ENCODE assay signal across 21 mouse cellular contexts in the genomic region with DNA sequence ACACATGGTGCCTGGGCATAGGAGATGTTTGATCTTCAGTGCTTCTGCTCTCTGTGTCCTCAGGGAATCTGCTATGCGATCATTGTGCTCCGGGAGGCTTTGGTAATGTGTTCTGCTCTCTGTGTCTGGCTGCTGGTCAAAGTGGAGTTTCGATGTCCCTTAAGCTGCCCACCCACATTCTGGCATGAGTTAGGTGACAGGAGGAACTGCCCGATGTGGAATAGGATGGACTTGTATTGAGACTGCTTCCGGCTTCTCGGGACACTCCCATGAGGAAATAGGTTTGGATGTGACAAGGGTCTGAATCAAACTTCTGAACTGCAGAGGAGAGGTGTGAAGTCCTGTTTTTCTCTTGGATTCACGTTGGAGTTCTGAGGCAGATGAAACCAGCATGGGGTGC. TPM values are rescaled to one million over a fixed set of nuclear protein-coding genes. Genes with fewer than 3 reads are reported as not detected.
DNase-seq lines count a peak whose midpoint lies in the region; ATAC-seq and TF ChIP-seq lines count a peak whose summit lies in the region.
"Had no signal": no experiment of that assay in that cellular context is flagged by ENCODE, and none has a peak within 500 bp of the region (broad histone marks: within the 10 kb centered on the region; RNA-seq: fewer than 3 reads in every experiment).

No protein-coding gene starts in this region.

- H3K9me3 ChIP-seq in lung, postnatal 0 days (ENCODE audit: low read length), result no peaks in the 10 kb centered on the region
- H3K9me3 ChIP-seq: embryonic facial prominence, embryonic 12.5 days; forebrain, embryonic 12.5 days; hindbrain, embryonic 12.5 days had no signal

- peak; percentile 24; the same call in 1 of the 2 replicates for TF ChIP-seq POLR2A in heart, adult 2 months (IDR thresholded peaks at IDR 0.05; ENCODE audit: insufficient read depth, low read depth, low read length)
- no peak for TF ChIP-seq POLR2A in lung, adult 2 months (IDR thresholded peaks at IDR 0.05; ENCODE audit: borderline replicate concordance, extremely low read depth, low read depth, low read length)
- TF ChIP-seq POLR2A in small intestine, adult 2 months (IDR thresholded peaks at IDR 0.05; ENCODE audit: low read depth, low read length), result no peak

- H3K4me1 ChIP-seq in heart, adult 2 months (ENCODE audit: control insufficient read depth, insufficient read depth, low read length), result peaks cover 10% of the 10 kb centered on the region
- H3K4me1 ChIP-seq in lung, postnatal 0 days (ENCODE audit: insufficient read depth, low read depth, low read length), result peaks cover 1% of the 10 kb centered on the region; the same call in 1 of the 2 replicates
- peaks cover 9% of the 10 kb centered on the region for H3K4me1 ChIP-seq in lung, adult 2 months (ENCODE audit: control insufficient read depth, insufficient read depth, low read length)
- peaks cover 36% of the 10 kb centered on the region for H3K4me1 ChIP-seq in small intestine, adult 2 months (ENCODE audit: control insufficient read depth, insufficient read depth, insufficient read length, low read length)
- H3K4me1 ChIP-seq: hindbrain, embryonic 12.5 days had no signal

- H3K4me3 ChIP-seq in heart, adult 2 months, result no peak overlapping the region
- H3K4me3 ChIP-seq in lung, postnatal 0 days (ENCODE audit: low read depth, low read length), result no peak overlapping the region
- H3K4me3 ChIP-seq in lung, adult 2 months (replicated peaks; ENCODE audit: extremely low read depth, low read depth, low read length), result no peak overlapping the region
- no peak overlapping the region for H3K4me3 ChIP-seq in small intestine, adult 2 months (ENCODE audit: low read depth, low read length)
- H3K4me3 ChIP-seq: embryonic facial prominence, embryonic 12.5 days; forebrain, embryonic 12.5 days; hindbrain, embryonic 12.5 days had no signal

- no peaks in the 10 kb centered on the region for H3K27me3 ChIP-seq in heart, adult 2 months (ENCODE audit: control insufficient read depth, insufficient read depth, low read length)
- H3K27me3 ChIP-seq in lung, postnatal 0 days (replicated peaks; ENCODE audit: insufficient read depth, low read length), result no peaks in the 10 kb centered on the region
- no peaks in the 10 kb centered on the region for H3K27me3 ChIP-seq in small intestine, adult 2 months (ENCODE audit: control insufficient read depth, insufficient read depth, low read length)
- H3K27me3 ChIP-seq: embryonic facial prominence, embryonic 12.5 days; forebrain, embryonic 12.5 days; hindbrain, embryonic 12.5 days had no signal

- H3K27ac ChIP-seq in heart, adult 2 months, result peak overlapping the region; percentile 61
- no peak overlapping the region for H3K27ac ChIP-seq in lung, postnatal 0 days (ENCODE audit: low read length)
- H3K27ac ChIP-seq in small intestine, adult 2 months (ENCODE audit: insufficient read depth, low read depth, low read length), result peak overlapping the region; percentile 46; the same call in 1 of the 2 replicates
- H3K27ac ChIP-seq: embryonic facial prominence, embryonic 12.5 days; forebrain, embryonic 12.5 days; hindbrain, embryonic 12.5 days had no signal

- intact Hi-C loops in heart, adult 2 months (cut with DNase I), result loop anchor here (2.0 kb wide), 1 partner anchor 14 kb away; no protein-coding TSS in a partner anchor
- intact Hi-C loops in heart, postnatal 25 days (cut with DNase I), result no loop called here

- no peak overlapping the region for H3K4me2 ChIP-seq in lung, postnatal 0 days (replicated peaks; ENCODE audit: low read depth, low read length)
- H3K4me2 ChIP-seq: embryonic facial prominence, embryonic 12.5 days; forebrain, embryonic 12.5 days; hindbrain, embryonic 12.5 days had no signal

- 38% methylated on average over 7 of the region's 7 CpGs for WGBS in heart, adult 2 months
- WGBS in lung, postnatal 0 days, result 37% methylated on average over 7 of the region's 7 CpGs
- 28% methylated on average over 7 of the region's 7 CpGs for WGBS in lung, adult 2 months
- WGBS in small intestine, adult 2 months, result 17% methylated on average over 7 of the region's 7 CpGs

- 0 out of 2 replicates have a peak, but pooled peaks have one; percentile 36 for TF ChIP-seq EP300 in heart, adult 2 months (IDR thresholded peaks at IDR 0.05; ENCODE audit: insufficient read depth, low read depth, low read length)
- peak; percentile 23; the same call in 1 of the 2 replicates for TF ChIP-seq EP300 in lung, postnatal 0 days (IDR thresholded peaks at IDR 0.05)

- no peak overlapping the region for H3K9ac ChIP-seq in heart, adult 2 months (ENCODE audit: low read depth, low read length)
- no peak overlapping the region for H3K9ac ChIP-seq in lung, postnatal 0 days (replicated peaks; ENCODE audit: low read depth)
- H3K9ac ChIP-seq: embryonic facial prominence, embryonic 12.5 days; forebrain, embryonic 12.5 days; hindbrain, embryonic 12.5 days had no signal

- H3K79me2 ChIP-seq in heart, adult 2 months (replicated peaks; ENCODE audit: control insufficient read depth, insufficient read depth, low read length), result no peaks in the 10 kb centered on the region

- no peaks in the 10 kb centered on the region for H3K36me3 ChIP-seq in heart, adult 2 months (ENCODE audit: control insufficient read depth, insufficient read depth, low read length)
- no peaks in the 10 kb centered on the region for H3K36me3 ChIP-seq in lung, postnatal 0 days (ENCODE audit: insufficient read depth, low read length)
- H3K36me3 ChIP-seq in small intestine, adult 2 months (ENCODE audit: control insufficient read depth, insufficient read depth, low read length), result no peaks in the 10 kb centered on the region
- H3K36me3 ChIP-seq: embryonic facial prominence, embryonic 12.5 days; forebrain, embryonic 12.5 days; hindbrain, embryonic 12.5 days had no signal

- peak in 1 of 2 experiments; percentile 36 for DNase-seq in heart, adult 2 months
- no peak for DNase-seq in heart, postnatal 25 days (ENCODE audit: low spot score)
- DNase-seq in lung, postnatal 0 days (ENCODE audit: low spot score), result peak; percentile 32
- DNase-seq in lung, adult 2 months, result no peak
- DNase-seq in lung, postnatal 25 days (ENCODE audit: low spot score), result peak; percentile 65
- no peak for DNase-seq in frontal cortex, postnatal 25 days (ENCODE audit: low spot score in 2 of 2)
- DNase-seq: adrenal gland, adult 2 months; adrenal gland, postnatal 25 days; cerebellum, adult 2 months; cerebellum, postnatal 10 days; embryo, embryonic 11 days; gastrocnemius, postnatal 36 days; heart, postnatal 36 days had no signal

- no peak for TF ChIP-seq CTCF in heart, adult 2 months (IDR thresholded peaks at IDR 0.05)
- TF ChIP-seq CTCF in lung, postnatal 0 days (IDR thresholded peaks at IDR 0.05), result no peak
- no peak for TF ChIP-seq CTCF in lung, adult 2 months (IDR thresholded peaks at IDR 0.05; ENCODE audit: insufficient read depth, low read length)
- no peak for TF ChIP-seq CTCF in small intestine, adult 2 months (IDR thresholded peaks at IDR 0.05; ENCODE audit: extremely low read depth, insufficient read length, insufficient replicate concordance, low read depth, low read length)

- ATAC-seq in lung, postnatal 0 days, result peak; percentile 50; the same call in 1 of the 2 replicates
- ATAC-seq: forebrain, embryonic 16.5 days; hindbrain, embryonic 16.5 days; inflammation-experienced regulatory T-cells, adult 6 months; intestine, postnatal 0 days had no signal

RNA-seq across cellular contexts. Expression of gene Car4, which starts 17.0 kb away (rescaled TPM):
- total RNA-seq in heart, adult 2 months (2021), result 10 to 100 TPM; 29.3 to 40.9 TPM
- polyA plus RNA-seq in heart, adult 2 months (2012; rRNA removed), result 23.0 and 40.2 TPM in 2 replicates
- total RNA-seq in heart, postnatal 25 days (2021), result 10 to 100 TPM; 32.8 to 47.4 TPM
- polyA plus RNA-seq in lung, postnatal 0 days (2015; fragmentation: Nextera tagmentation; extraction: Ambion mirVana), result 172 and 190 TPM in 2 replicates
- polyA plus RNA-seq in lung, adult 2 months (2012; rRNA removed), result 143 and 190 TPM in 2 replicates
- 13.9 and 46.7 TPM in 2 replicates for polyA plus RNA-seq in small intestine, adult 2 months (2012; rRNA removed)
- polyA plus RNA-seq: inflammation-experienced regulatory T-cells, adult 6 months had no signal

RNA-seq across cellular contexts. Expression of gene Znhit3, which starts 58.4 kb away (rescaled TPM):
- 10 to 100 TPM in 1 of 2 experiments, 1 to 10 TPM in 1; 8.7 to 11.6 TPM for total RNA-seq in heart, adult 2 months (2021)
- polyA plus RNA-seq in heart, adult 2 months (2012; rRNA removed), result 8.8 and 13.0 TPM in 2 replicates
- total RNA-seq in heart, postnatal 25 days (2021), result 10 to 100 TPM in 1 of 2 experiments, 1 to 10 TPM in 1; 7.6 to 10.2 TPM
- polyA plus RNA-seq in lung, postnatal 0 days (2015; fragmentation: Nextera tagmentation; extraction: Ambion mirVana), result 24.1 and 27.5 TPM in 2 replicates
- 6.5 and 7.7 TPM in 2 replicates for polyA plus RNA-seq in lung, adult 2 months (2012; rRNA removed)
- 3.3 and 4.3 TPM in 2 replicates for polyA plus RNA-seq in small intestine, adult 2 months (2012; rRNA removed)

Comparison
In these comparisons a context has a peak if more than half of its experiments do, and no peak if none do; other contexts are left out.
1. DNase-seq: peak in lung, postnatal 0 days (single experiment) and lung, postnatal 25 days (single experiment); none in heart, postnatal 25 days (single experiment), lung, adult 2 months (single experiment) and frontal cortex, postnatal 25 days (0 of 2).